Mouse (Mus musculus): ENCODE data around the gene Dpm2. TPM values are rescaled to one million over a fixed set of nuclear protein-coding genes. Genes with fewer than 3 reads are reported as not detected.

Dpm2 gene
- polyA plus RNA-seq, 1 experiment, result 35.1 TPM

DNA sequence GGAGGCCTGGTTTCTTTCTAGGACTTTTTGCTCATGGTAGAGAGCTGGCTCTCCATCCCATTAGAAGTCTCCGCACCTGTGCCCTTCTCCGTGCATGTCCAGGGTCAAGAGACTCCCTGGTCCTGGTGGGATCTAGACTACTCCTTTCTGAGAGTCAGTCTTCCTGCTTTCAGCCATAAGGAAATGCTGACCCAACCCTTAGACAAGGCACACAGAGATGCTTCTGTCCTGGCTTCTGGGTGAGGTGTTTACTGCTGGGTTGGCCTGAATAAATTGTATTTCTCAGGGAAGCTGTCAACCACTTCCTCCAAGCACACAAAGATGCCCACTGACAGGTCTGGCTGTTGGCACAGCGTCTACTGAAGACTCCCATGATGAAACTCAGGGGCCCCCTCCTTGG, 28.8 kb downstream of the Dpm2 start, which contains the start of gene St6galnac6:
TSS of gene St6galnac6 (plus strand) at position 301 of the 400 bp plus-strand sequence.
- Histone ChIP-seq H3K9ac (ENCODE audit: low read depth, poor library complexity, severe bottlenecking) (no peak within 1 kb of the TSS), H3K4me3 (ENCODE audit: low read depth, low read length) (no peak within 1 kb of the TSS), H3K36me3 (ENCODE audit: control insufficient read depth, insufficient read depth, low read length, poor library complexity, severe bottlenecking) (no peaks in the 10 kb centered on the region), H3K27ac (ENCODE audit: insufficient read depth, low read length) (no peak within 1 kb of the TSS), H3K9me3 (replicated peaks; ENCODE audit: control insufficient read depth, insufficient read depth, low read length, poor library complexity, severe bottlenecking) (no peaks in the 10 kb centered on the region), H3K27me3 (ENCODE audit: control insufficient read depth, insufficient read depth, low read length, poor library complexity, severe bottlenecking) (no peaks in the 10 kb centered on the region), H3K4me1 (ENCODE audit: control insufficient read depth, insufficient read depth, low read length) (peaks cover 2% of the 10 kb centered on the region)
- TF ChIP-seq POLR2A (IDR thresholded peaks at IDR 0.05; ENCODE audit: insufficient read depth, low read length) (no peak), EP300 (IDR thresholded peaks at IDR 0.05; ENCODE audit: insufficient read depth, low read depth, low read length) (no peak), CTCF (IDR thresholded peaks at IDR 0.05; ENCODE audit: low read depth, low read length) (no peak)

GRCm38 (mm10) chr2:32601417-32602065, 30.9 kb downstream of the Dpm2 start:
- H3K9me3 ChIP-seq (replicated peaks; ENCODE audit: control insufficient read depth, insufficient read depth, low read length, poor library complexity, severe bottlenecking), result no peaks in the 10 kb centered on the region
- H3K36me3 ChIP-seq (ENCODE audit: control insufficient read depth, insufficient read depth, low read length, poor library complexity, severe bottlenecking), result no peaks in the 10 kb centered on the region
- H3K4me3 ChIP-seq (ENCODE audit: low read depth, low read length), result no peak overlapping the region
- peaks cover 2% of the 10 kb centered on the region for H3K4me1 ChIP-seq (ENCODE audit: control insufficient read depth, insufficient read depth, low read length)
- no peak overlapping the region for H3K27ac ChIP-seq (ENCODE audit: insufficient read depth, low read length)
- no peaks in the 10 kb centered on the region for H3K27me3 ChIP-seq (ENCODE audit: control insufficient read depth, insufficient read depth, low read length, poor library complexity, severe bottlenecking)
- TF ChIP-seq CTCF (IDR thresholded peaks at IDR 0.05; ENCODE audit: low read depth, low read length) (peak; percentile 80), EP300 (IDR thresholded peaks at IDR 0.05; ENCODE audit: insufficient read depth, low read depth, low read length) (no peak), POLR2A (IDR thresholded peaks at IDR 0.05; ENCODE audit: insufficient read depth, low read length) (no peak)
- H3K9ac ChIP-seq (ENCODE audit: low read depth, poor library complexity, severe bottlenecking), result no peak overlapping the region

DNA sequence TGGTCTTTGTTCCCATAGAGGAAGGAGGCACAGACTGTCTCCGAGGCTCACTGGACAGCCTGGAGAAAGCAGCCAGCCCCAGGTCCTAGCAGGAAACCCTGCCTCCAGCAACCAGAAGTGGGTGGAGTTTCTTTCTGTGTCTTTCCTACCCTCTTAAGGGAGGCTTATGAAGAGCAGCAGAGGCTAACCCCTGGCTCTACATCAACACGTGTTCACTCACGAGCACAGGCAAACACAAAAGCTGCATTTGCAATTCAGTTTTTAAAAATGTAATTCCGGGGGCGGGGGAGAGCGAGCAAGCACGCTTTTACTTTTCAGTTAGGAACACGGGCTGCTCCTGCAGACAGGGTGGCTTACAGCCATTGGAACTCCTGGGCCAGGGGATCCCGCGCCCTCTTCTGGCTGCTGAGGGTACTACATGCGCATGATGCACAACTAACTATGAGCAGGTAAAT, 32.0 kb downstream of the Dpm2 start:
- H3K4me1 ChIP-seq (ENCODE audit: control insufficient read depth, insufficient read depth, low read length), result peaks cover 2% of the 10 kb centered on the region
- TF ChIP-seq POLR2A (IDR thresholded peaks at IDR 0.05; ENCODE audit: insufficient read depth, low read length) (no peak), EP300 (IDR thresholded peaks at IDR 0.05; ENCODE audit: insufficient read depth, low read depth, low read length) (no peak), CTCF (IDR thresholded peaks at IDR 0.05; ENCODE audit: low read depth, low read length) (peak; percentile 89)
- no peak overlapping the region for H3K27ac ChIP-seq (ENCODE audit: insufficient read depth, low read length)
- peak overlapping the region; percentile 64 for H3K4me3 ChIP-seq (ENCODE audit: low read depth, low read length)
- H3K9ac ChIP-seq (ENCODE audit: low read depth, poor library complexity, severe bottlenecking), result no peak overlapping the region
- H3K27me3 ChIP-seq (ENCODE audit: control insufficient read depth, insufficient read depth, low read length, poor library complexity, severe bottlenecking), result no peaks in the 10 kb centered on the region
- H3K36me3 ChIP-seq (ENCODE audit: control insufficient read depth, insufficient read depth, low read length, poor library complexity, severe bottlenecking), result no peaks in the 10 kb centered on the region
- no peaks in the 10 kb centered on the region for H3K9me3 ChIP-seq (replicated peaks; ENCODE audit: control insufficient read depth, insufficient read depth, low read length, poor library complexity, severe bottlenecking)

DNA sequence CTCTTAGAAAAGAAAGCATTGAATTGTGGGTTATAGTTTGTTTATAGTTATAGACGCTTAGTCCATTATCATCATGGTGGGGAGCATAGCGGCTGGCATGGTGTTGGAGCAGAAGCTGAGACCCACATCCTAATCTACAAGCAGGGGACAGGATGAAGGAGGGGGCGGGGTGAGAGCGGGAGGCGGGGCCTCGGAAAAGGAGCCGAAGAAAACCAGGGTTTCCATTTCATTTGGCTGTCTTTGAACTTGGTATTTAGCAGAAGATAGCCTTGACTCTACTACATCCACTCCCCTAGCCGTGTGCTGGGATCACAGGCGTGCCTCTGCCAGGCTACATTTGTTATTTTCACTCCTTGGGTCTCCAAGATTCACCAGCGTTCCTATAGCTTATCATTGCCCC, 34.0 kb downstream of the Dpm2 start:
- TF ChIP-seq EP300 (IDR thresholded peaks at IDR 0.05; ENCODE audit: insufficient read depth, low read depth, low read length) (no peak), CTCF (IDR thresholded peaks at IDR 0.05; ENCODE audit: low read depth, low read length) (no peak), POLR2A (IDR thresholded peaks at IDR 0.05; ENCODE audit: insufficient read depth, low read length) (no peak)
- no peaks in the 10 kb centered on the region for H3K36me3 ChIP-seq (ENCODE audit: control insufficient read depth, insufficient read depth, low read length, poor library complexity, severe bottlenecking)
- peaks cover 2% of the 10 kb centered on the region for H3K4me1 ChIP-seq (ENCODE audit: control insufficient read depth, insufficient read depth, low read length)
- no peaks in the 10 kb centered on the region for H3K27me3 ChIP-seq (ENCODE audit: control insufficient read depth, insufficient read depth, low read length, poor library complexity, severe bottlenecking)
- H3K9ac ChIP-seq (ENCODE audit: low read depth, poor library complexity, severe bottlenecking), result no peak overlapping the region
- H3K9me3 ChIP-seq (replicated peaks; ENCODE audit: control insufficient read depth, insufficient read depth, low read length, poor library complexity, severe bottlenecking), result no peaks in the 10 kb centered on the region
- H3K27ac ChIP-seq (ENCODE audit: insufficient read depth, low read length), result no peak overlapping the region
- H3K4me3 ChIP-seq (ENCODE audit: low read depth, low read length), result no peak overlapping the region

GRCm38 (mm10) chr2:32606161-32607142, 35.8 kb downstream of the Dpm2 start:
- Histone ChIP-seq H3K27ac (ENCODE audit: insufficient read depth, low read length) (0 out of 2 replicates have a peak overlapping the region, but pooled peaks have one; percentile 4), H3K4me1 (ENCODE audit: control insufficient read depth, insufficient read depth, low read length) (peaks cover 4% of the 10 kb centered on the region)
- TF ChIP-seq CTCF (IDR thresholded peaks at IDR 0.05; ENCODE audit: low read depth, low read length) (peak; percentile 83), POLR2A (IDR thresholded peaks at IDR 0.05; ENCODE audit: insufficient read depth, low read length) (peak; percentile 37), EP300 (IDR thresholded peaks at IDR 0.05; ENCODE audit: insufficient read depth, low read depth, low read length) (no peak)

More at GRCm38 (mm10) chr2:32606161-32607142, 35.8 kb downstream of the Dpm2 start:
- Histone ChIP-seq H3K36me3 (ENCODE audit: control insufficient read depth, insufficient read depth, low read length, poor library complexity, severe bottlenecking) (no peaks in the 10 kb centered on the region), H3K4me3 (ENCODE audit: low read depth, low read length) (peak overlapping the region; percentile 73), H3K9me3 (replicated peaks; ENCODE audit: control insufficient read depth, insufficient read depth, low read length, poor library complexity, severe bottlenecking) (no peaks in the 10 kb centered on the region), H3K27me3 (ENCODE audit: control insufficient read depth, insufficient read depth, low read length, poor library complexity, severe bottlenecking) (no peaks in the 10 kb centered on the region), H3K9ac (ENCODE audit: low read depth, poor library complexity, severe bottlenecking) (peak overlapping the region; percentile 73)

All from ES-Bruce4 (cell line).